24 mouse cellular contexts compared by ENCODE assay signal in the genomic region with DNA sequence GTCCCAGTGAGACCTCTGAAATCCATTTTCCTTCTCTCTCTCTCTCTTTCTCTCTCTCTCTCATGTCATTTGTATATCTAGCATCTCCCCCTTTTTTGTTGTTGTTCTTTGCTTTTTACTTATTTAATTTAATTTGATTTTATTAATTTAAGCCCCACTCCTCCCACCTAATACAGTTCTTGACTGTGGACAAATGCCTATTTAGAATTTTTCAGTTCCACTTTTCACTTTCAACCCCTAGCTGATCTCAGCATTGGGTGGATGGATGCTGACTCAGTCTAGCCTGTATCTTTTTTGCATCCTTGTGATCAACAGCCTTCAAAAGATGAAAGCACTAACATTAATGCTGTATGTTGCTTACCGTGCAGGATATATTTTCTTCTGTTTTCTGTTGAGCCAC.
"Had no signal": no experiment of that assay in that cellular context is flagged by ENCODE, and none has a peak within 500 bp of the region (broad histone marks: within the 10 kb centered on the region; RNA-seq: fewer than 3 reads in every experiment).

No protein-coding gene starts in this region.

- H3K4me1 ChIP-seq: embryonic facial prominence, embryonic 10.5 days; embryonic facial prominence, embryonic 12.5 days; embryonic facial prominence, embryonic 13.5 days; embryonic facial prominence, embryonic 15.5 days; forebrain, embryonic 10.5 days; forebrain, embryonic 13.5 days; forebrain, embryonic 15.5 days; heart, embryonic 10.5 days had no signal

- H3K36me3 ChIP-seq: embryonic facial prominence, embryonic 10.5 days; embryonic facial prominence, embryonic 12.5 days; embryonic facial prominence, embryonic 13.5 days; embryonic facial prominence, embryonic 15.5 days; forebrain, embryonic 10.5 days; forebrain, embryonic 12.5 days; forebrain, embryonic 15.5 days; heart, embryonic 10.5 days had no signal

- H3K4me2 ChIP-seq: embryonic facial prominence, embryonic 12.5 days; embryonic facial prominence, embryonic 13.5 days; embryonic facial prominence, embryonic 15.5 days; forebrain, embryonic 12.5 days; forebrain, embryonic 13.5 days; forebrain, embryonic 15.5 days had no signal

- H3K9ac ChIP-seq: embryonic facial prominence, embryonic 12.5 days; embryonic facial prominence, embryonic 13.5 days; embryonic facial prominence, embryonic 15.5 days; forebrain, embryonic 12.5 days; forebrain, embryonic 13.5 days; forebrain, embryonic 15.5 days; forebrain, postnatal 0 days had no signal

- H3K4me3 ChIP-seq: embryonic facial prominence, embryonic 10.5 days; embryonic facial prominence, embryonic 12.5 days; embryonic facial prominence, embryonic 13.5 days; embryonic facial prominence, embryonic 15.5 days; erythroblast, embryonic 14.5 days; forebrain, embryonic 10.5 days; forebrain, embryonic 12.5 days; forebrain, embryonic 13.5 days; forebrain, embryonic 15.5 days; gastrocnemius, adult 2 months; heart, adult 2 months; heart, embryonic 10.5 days had no signal

- H3K27ac ChIP-seq: embryonic facial prominence, embryonic 10.5 days; embryonic facial prominence, embryonic 12.5 days; embryonic facial prominence, embryonic 13.5 days; embryonic facial prominence, embryonic 15.5 days; forebrain, embryonic 10.5 days; forebrain, embryonic 12.5 days; forebrain, embryonic 13.5 days; forebrain, embryonic 15.5 days; gastrocnemius, adult 2 months; heart, adult 2 months; heart, embryonic 10.5 days had no signal

- DNase-seq: cerebellum, adult 9-11 months; cerebellum, postnatal 10 days; cerebellum, postnatal 14 days; cerebellum, postnatal 25 days; cerebellum, postnatal 36 days; embryo, embryonic 11 days; forebrain, postnatal 0 days; gastrocnemius, adult 2 months; gastrocnemius, postnatal 10 days; gastrocnemius, postnatal 14 days; gastrocnemius, postnatal 25 days; gastrocnemius, postnatal 36 days; heart, adult 18-20 months; heart, adult 2 months had no signal

- H3K9me3 ChIP-seq: embryonic facial prominence, embryonic 10.5 days; embryonic facial prominence, embryonic 12.5 days; embryonic facial prominence, embryonic 13.5 days; embryonic facial prominence, embryonic 15.5 days; forebrain, embryonic 10.5 days; forebrain, embryonic 12.5 days; forebrain, embryonic 13.5 days; forebrain, embryonic 15.5 days; heart, embryonic 10.5 days had no signal

- H3K27me3 ChIP-seq: embryonic facial prominence, embryonic 12.5 days; embryonic facial prominence, embryonic 13.5 days; embryonic facial prominence, embryonic 15.5 days; forebrain, embryonic 12.5 days; forebrain, embryonic 13.5 days; forebrain, embryonic 15.5 days had no signal
